Mouse (Mus musculus) spleen, adult 12 weeks (tissue): ENCODE measurements at regions not wholly inside any gene's neighbourhood (a gene's known extent, or its start where the extent isn't known, plus 50 kb on each side); places are given as distances from the start of the nearest gene placed in this dataset.
A peak's percentile ranks its signal among the peaks of the same experiment; 100 is the strongest.

Experiments
- DNase-seq: peaks from one replicate; pipeline ENCODE4 v3.0.0; 2022; ENCODE audit warnings: low spot score

GRCm38 (mm10) chr17:87531411-87532157 is 84.8 kb upstream of the Calm2 start:
- DNase-seq, result no peak

- DNase-seq, result no peak
These were observed 85.4 kb upstream of the Calm2 start for GRCm38 (mm10) chr17:87532158-87532545.

- DNase-seq, result no peak
These were observed 86.0 kb upstream of the Calm2 start for GRCm38 (mm10) chr17:87532762-87533161.

GRCm38 (mm10) chr17:87549568-87549967 is 86.2 kb upstream of the Epcam start:
- DNase-seq, result no peak

GRCm38 (mm10) chr17:87550518-87551164 is 85.1 kb upstream of the Epcam start:
- DNase-seq, result no peak

- no peak for DNase-seq
These were observed 81.2 kb upstream of the Epcam start for GRCm38 (mm10) chr17:87554561-87554960.

GRCm38 (mm10) chr17:87558419-87558818 is 77.4 kb upstream of the Epcam start:
- no peak for DNase-seq

GRCm38 (mm10) chr17:87559641-87560040 is 76.1 kb upstream of the Epcam start:
- no peak for DNase-seq

GRCm38 (mm10) chr17:87560923-87561322 is 74.9 kb upstream of the Epcam start:
- no peak for DNase-seq

- no peak for DNase-seq
These were observed 72.4 kb upstream of the Epcam start for GRCm38 (mm10) chr17:87563375-87563774.

GRCm38 (mm10) chr17:87565631-87566030 is 70.1 kb upstream of the Epcam start:
- no peak for DNase-seq

GRCm38 (mm10) chr17:87566296-87566695 is 69.5 kb upstream of the Epcam start:
- no peak for DNase-seq

- no peak for DNase-seq
These were observed 68.8 kb upstream of the Epcam start for GRCm38 (mm10) chr17:87566996-87567395.

- DNase-seq, result no peak
These were observed 68.3 kb upstream of the Epcam start for GRCm38 (mm10) chr17:87567475-87567874.

GRCm38 (mm10) chr17:87569981-87570380 is 65.8 kb upstream of the Epcam start:
- DNase-seq, result no peak

- DNase-seq, result no peak
These were observed 65.0 kb upstream of the Epcam start for GRCm38 (mm10) chr17:87570676-87571344.

GRCm38 (mm10) chr17:87571345-87571932 is 64.3 kb upstream of the Epcam start:
- DNase-seq, result peak; percentile 70

- DNase-seq, result no peak
These were observed 52.2 kb upstream of the Epcam start for GRCm38 (mm10) chr17:87583575-87583974.

GRCm38 (mm10) chr17:87585355-87585754 is 50.4 kb upstream of the Epcam start:
- DNase-seq, result no peak
